Mouse (Mus musculus) WW6 (cell line): ENCODE measurements around the gene Tcta.
A peak's percentile ranks its signal among the peaks of the same experiment; 100 is the strongest.
"Not testable (repeated sequence)": the region's sequence is repeated elsewhere in the genome, so short reads cannot be mapped to it uniquely, and the experiment has no call there.

ENCODE experiments used
- DNase-seq: peaks from one replicate; pipeline ENCODE4 v3.0.0-alpha.2; 2013; ENCODE audit warnings: low read depth, low spot score

Tcta gene

GRCm38 (mm10) chr9:108317572-108317971 is 11.6 kb upstream of the Tcta start:
- no peak for DNase-seq

GRCm38 (mm10) chr9:108308141-108308540 is 2.2 kb upstream of the Tcta start:
- no peak for DNase-seq

- no peak for DNase-seq
Observed at GRCm38 (mm10) chr9:108307021-108307807, 1.3 kb upstream of the Tcta start.

- DNase-seq = peak; percentile 33
Observed at GRCm38 (mm10) chr9:108306571-108306980, 616 bp upstream of the Tcta start.

- no peak for DNase-seq
Observed at GRCm38 (mm10) chr9:108305170-108305569, 790 bp downstream of the Tcta start.

- no peak for DNase-seq
Observed at GRCm38 (mm10) chr9:108304716-108305115, 1.2 kb downstream of the Tcta start.

- no peak for DNase-seq
Observed at GRCm38 (mm10) chr9:108301853-108302252, 4.1 kb downstream of the Tcta start.

GRCm38 (mm10) chr9:108296453-108297355 is 9.3 kb downstream of the Tcta start, which contains the start of gene Amt:
TSS of gene Amt (plus strand) at chr9:108296853.
- DNase-seq = peak; percentile 83

- DNase-seq = no peak
Observed at GRCm38 (mm10) chr9:108290773-108291172, 15.2 kb downstream of the Tcta start.

GRCm38 (mm10) chr9:108290016-108290750 is 15.8 kb downstream of the Tcta start, which contains the start of gene Nicn1:
TSS of gene Nicn1 (plus strand) at chr9:108290429.
- peak; percentile 86 for DNase-seq

GRCm38 (mm10) chr9:108289347-108289746 is 16.6 kb downstream of the Tcta start:
- no peak for DNase-seq

- not testable (repeated sequence) for DNase-seq
Observed at GRCm38 (mm10) chr9:108287526-108288238, 18.3 kb downstream of the Tcta start.

- DNase-seq = peak; percentile 39
Observed at GRCm38 (mm10) chr9:108284410-108284809, 21.6 kb downstream of the Tcta start.

GRCm38 (mm10) chr9:108280071-108280828 is 25.7 kb downstream of the Tcta start:
- DNase-seq = no peak

- no peak for DNase-seq
Observed at GRCm38 (mm10) chr9:108278697-108279450, 27.1 kb downstream of the Tcta start.

GRCm38 (mm10) chr9:108275331-108275659 is 30.7 kb downstream of the Tcta start:
- DNase-seq = no peak

- no peak for DNase-seq
Observed at GRCm38 (mm10) chr9:108274476-108275330, 31.3 kb downstream of the Tcta start.

- no peak for DNase-seq
Observed at GRCm38 (mm10) chr9:108273485-108273884, 32.5 kb downstream of the Tcta start.

GRCm38 (mm10) chr9:108272691-108273090 is 33.3 kb downstream of the Tcta start:
- no peak for DNase-seq
